Mouse (Mus musculus): ENCODE measurements around the gene Olfr323. TPM values are rescaled to one million over a fixed set of nuclear protein-coding genes. Genes with fewer than 3 reads are reported as not detected.
A peak's percentile ranks its signal among the peaks of the same experiment; 100 is the strongest.

Olfr323 gene
- total RNA-seq (2014; rRNA removed; ENCODE audit: low replicate concordance) (not detected in 2 replicates), polyA plus RNA-seq (2015; fragmentation: Nextera tagmentation; extraction: Ambion mirVana) (not detected in 2 replicates)

DNA sequence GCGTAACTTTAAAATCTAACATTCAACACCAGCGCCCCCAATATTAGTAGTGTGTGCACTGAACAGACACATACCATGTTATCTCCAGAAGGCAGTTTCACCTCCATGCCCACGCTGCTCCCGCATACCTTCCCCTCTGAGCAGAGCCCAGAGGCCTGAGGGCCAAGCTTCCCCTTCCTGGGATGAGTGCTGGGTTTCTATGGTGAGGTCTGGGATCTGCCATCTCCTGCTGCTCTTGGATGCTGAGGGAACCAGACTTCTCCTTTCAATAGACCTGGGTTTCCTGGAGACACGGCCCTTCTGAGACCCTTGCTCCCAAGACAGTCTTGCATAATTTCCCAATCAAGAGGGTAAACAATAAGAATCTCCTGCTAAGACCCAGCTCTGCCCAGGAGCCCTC, at the start of gene Olfr323:
Olfr323 (minus strand) TSS at position 101 of the 400 bp plus-strand sequence.
- no peak within 1 kb of the TSS for H3K27ac ChIP-seq (ENCODE audit: low read depth)
- H3K4me2 ChIP-seq (ENCODE audit: low read depth, low read length): no peak within 1 kb of the TSS
- H3K36me3 ChIP-seq (replicated peaks; ENCODE audit: control insufficient read depth, insufficient read depth, low read length): no peaks in the 10 kb centered on the region
- H3K27me3 ChIP-seq (ENCODE audit: control insufficient read depth, insufficient read depth, low read length): no peaks in the 10 kb centered on the region
- H3K9me3 ChIP-seq (replicated peaks; ENCODE audit: control insufficient read depth, low read length): no peaks in the 10 kb centered on the region
- no peak for TF ChIP-seq EP300 (IDR thresholded peaks at IDR 0.05; ENCODE audit: low read depth)
- TF ChIP-seq CTCF (IDR thresholded peaks at IDR 0.05; ENCODE audit: low read depth): no peak
- DNase-seq (ENCODE audit: low spot score): no peak
- WGBS: 68% methylated on average over 5 of the region's 5 CpGs
- no peak for ATAC-seq (ENCODE audit: insufficient read depth, low read depth)
- H3K4me1 ChIP-seq (ENCODE audit: control insufficient read depth, insufficient read depth): no peaks in the 10 kb centered on the region
- H3K4me3 ChIP-seq (ENCODE audit: low read depth, low read length): no peak within 1 kb of the TSS
- no peak within 1 kb of the TSS for H3K9ac ChIP-seq (replicated peaks; ENCODE audit: low read depth, low read length)

DNA sequence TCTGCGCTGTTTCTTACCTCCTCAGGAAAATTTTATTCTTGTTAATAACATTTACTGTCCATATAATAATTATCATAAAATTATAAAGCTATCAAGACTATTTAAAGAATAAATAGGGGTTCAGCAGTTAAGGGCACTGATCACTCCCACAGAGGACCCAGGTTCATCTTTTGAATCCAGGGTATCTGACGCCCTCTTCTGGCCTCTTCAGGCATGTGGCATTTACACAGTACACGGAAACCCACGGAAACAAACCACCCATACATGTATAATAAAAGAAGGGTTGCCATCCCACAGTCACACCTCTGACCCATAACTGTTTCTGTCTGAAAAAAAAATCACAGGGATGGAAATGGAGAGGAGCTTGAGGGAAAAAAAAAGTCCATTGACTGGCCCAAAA, 41.5 kb upstream of the Olfr323 start:
- H3K9me3 ChIP-seq (replicated peaks; ENCODE audit: control insufficient read depth, low read length): no peaks in the 10 kb centered on the region
- WGBS: 46% methylated on average over 4 of the region's 4 CpGs
- H3K27me3 ChIP-seq (ENCODE audit: control insufficient read depth, insufficient read depth, low read length): no peaks in the 10 kb centered on the region
- TF ChIP-seq CTCF (IDR thresholded peaks at IDR 0.05; ENCODE audit: low read depth) (no peak), EP300 (IDR thresholded peaks at IDR 0.05; ENCODE audit: low read depth) (no peak)
- ATAC-seq (ENCODE audit: insufficient read depth, low read depth): no peak
- H3K4me3 ChIP-seq (ENCODE audit: low read depth, low read length): no peak overlapping the region
- H3K4me2 ChIP-seq (ENCODE audit: low read depth, low read length): no peak overlapping the region
- no peak for DNase-seq (ENCODE audit: low spot score)
- no peak overlapping the region for H3K27ac ChIP-seq (ENCODE audit: low read depth)
- no peaks in the 10 kb centered on the region for H3K36me3 ChIP-seq (replicated peaks; ENCODE audit: control insufficient read depth, insufficient read depth, low read length)
- H3K9ac ChIP-seq (replicated peaks; ENCODE audit: low read depth, low read length): no peak overlapping the region
- H3K4me1 ChIP-seq (ENCODE audit: control insufficient read depth, insufficient read depth): no peaks in the 10 kb centered on the region

DNA sequence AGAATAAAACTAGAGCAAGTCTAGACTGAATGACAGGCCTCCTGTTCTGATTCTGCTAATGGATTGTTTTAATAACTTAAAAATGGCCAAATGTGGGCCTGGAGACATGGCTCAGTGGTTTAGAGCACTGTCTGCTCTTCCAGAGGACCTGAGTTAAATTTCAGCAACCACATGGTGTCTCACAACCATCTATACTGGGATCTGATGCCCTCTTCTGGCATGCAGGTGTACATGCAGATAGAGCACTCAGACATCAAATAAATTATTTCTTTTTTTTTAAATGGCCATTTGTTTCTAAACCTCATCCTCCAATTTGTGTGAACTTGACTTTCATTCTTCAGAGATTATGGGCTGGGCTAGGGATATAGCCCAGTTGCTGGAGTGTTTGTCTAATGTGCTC, 39.0 kb upstream of the Olfr323 start:
- no peaks in the 10 kb centered on the region for H3K27me3 ChIP-seq (ENCODE audit: control insufficient read depth, insufficient read depth, low read length)
- no peaks in the 10 kb centered on the region for H3K9me3 ChIP-seq (replicated peaks; ENCODE audit: control insufficient read depth, low read length)
- no peak overlapping the region for H3K4me3 ChIP-seq (ENCODE audit: low read depth, low read length)
- TF ChIP-seq CTCF (IDR thresholded peaks at IDR 0.05; ENCODE audit: low read depth): no peak
- no peak for TF ChIP-seq EP300 (IDR thresholded peaks at IDR 0.05; ENCODE audit: low read depth)
- no peak for DNase-seq (ENCODE audit: low spot score)
- H3K4me2 ChIP-seq (ENCODE audit: low read depth, low read length): no peak overlapping the region
- H3K27ac ChIP-seq (ENCODE audit: low read depth): no peak overlapping the region
- no peak overlapping the region for H3K9ac ChIP-seq (replicated peaks; ENCODE audit: low read depth, low read length)
- no peaks in the 10 kb centered on the region for H3K4me1 ChIP-seq (ENCODE audit: control insufficient read depth, insufficient read depth)
- no peaks in the 10 kb centered on the region for H3K36me3 ChIP-seq (replicated peaks; ENCODE audit: control insufficient read depth, insufficient read depth, low read length)
- ATAC-seq (ENCODE audit: insufficient read depth, low read depth): no peak

DNA sequence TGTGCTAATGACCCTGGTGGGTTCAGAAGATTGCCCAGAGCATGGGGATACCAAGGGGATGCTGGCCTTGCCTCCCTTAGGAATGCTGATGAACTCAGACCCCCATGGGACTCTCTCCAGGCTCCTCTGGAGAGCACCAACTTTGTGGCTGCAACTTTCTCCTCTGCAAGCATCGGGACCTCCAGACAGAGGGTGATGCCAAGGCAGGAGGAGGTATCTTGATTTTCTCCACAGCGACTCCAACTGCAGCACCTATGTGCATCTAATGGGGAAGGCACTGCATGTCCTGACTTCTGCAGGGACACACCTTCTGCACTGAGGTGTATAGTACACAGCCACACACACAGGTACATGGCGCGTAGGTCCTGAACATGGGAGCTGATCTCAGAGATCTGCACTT, 28.3 kb upstream of the Olfr323 start, which contains the start of gene Olfr322:
Olfr322 (plus strand) TSS at position 187 of the 400 bp plus-strand sequence.
- H3K9me3 ChIP-seq (replicated peaks; ENCODE audit: control insufficient read depth, low read length): no peaks in the 10 kb centered on the region
- H3K4me2 ChIP-seq (ENCODE audit: low read depth, low read length): no peak within 1 kb of the TSS
- no peak for TF ChIP-seq EP300 (IDR thresholded peaks at IDR 0.05; ENCODE audit: low read depth)
- no peak for TF ChIP-seq CTCF (IDR thresholded peaks at IDR 0.05; ENCODE audit: low read depth)
- DNase-seq (ENCODE audit: low spot score) (no peak), ATAC-seq (ENCODE audit: insufficient read depth, low read depth) (no peak)
- H3K36me3 ChIP-seq (replicated peaks; ENCODE audit: control insufficient read depth, insufficient read depth, low read length): no peaks in the 10 kb centered on the region
- no peaks in the 10 kb centered on the region for H3K4me1 ChIP-seq (ENCODE audit: control insufficient read depth, insufficient read depth)
- no peak within 1 kb of the TSS for H3K4me3 ChIP-seq (ENCODE audit: low read depth, low read length)
- H3K9ac ChIP-seq (replicated peaks; ENCODE audit: low read depth, low read length): no peak within 1 kb of the TSS
- WGBS: 80% methylated on average over 4 of the region's 4 CpGs
- no peaks in the 10 kb centered on the region for H3K27me3 ChIP-seq (ENCODE audit: control insufficient read depth, insufficient read depth, low read length)
- no peak within 1 kb of the TSS for H3K27ac ChIP-seq (ENCODE audit: low read depth)

DNA sequence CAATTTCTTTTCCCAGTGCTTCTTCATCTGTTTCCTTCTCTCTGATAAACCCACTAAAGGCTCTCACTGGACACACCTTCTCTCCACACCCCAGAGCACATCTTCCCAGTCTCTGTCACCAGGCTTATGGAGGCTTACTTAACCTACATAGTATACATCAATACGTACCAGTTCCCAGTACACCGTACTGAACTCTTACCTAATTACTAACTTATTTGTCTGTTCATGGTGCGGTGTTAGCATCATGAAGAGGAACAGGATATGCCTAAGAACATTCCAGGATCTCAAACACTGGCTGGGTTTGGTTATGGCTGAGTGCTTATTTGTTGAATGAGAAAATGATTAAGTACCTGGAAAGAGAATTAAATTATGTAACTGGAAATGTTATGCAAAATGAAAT, 24.9 kb upstream of the Olfr323 start:
- Histone ChIP-seq H3K9ac (replicated peaks; ENCODE audit: low read depth, low read length) (no peak overlapping the region), H3K4me2 (ENCODE audit: low read depth, low read length) (no peak overlapping the region), H3K27ac (ENCODE audit: low read depth) (no peak overlapping the region), H3K4me3 (ENCODE audit: low read depth, low read length) (no peak overlapping the region), H3K9me3 (replicated peaks; ENCODE audit: control insufficient read depth, low read length) (no peaks in the 10 kb centered on the region), H3K4me1 (ENCODE audit: control insufficient read depth, insufficient read depth) (no peaks in the 10 kb centered on the region), H3K36me3 (replicated peaks; ENCODE audit: control insufficient read depth, insufficient read depth, low read length) (no peaks in the 10 kb centered on the region), H3K27me3 (ENCODE audit: control insufficient read depth, insufficient read depth, low read length) (no peaks in the 10 kb centered on the region)
- ATAC-seq (ENCODE audit: insufficient read depth, low read depth) (no peak), DNase-seq (ENCODE audit: low spot score) (no peak)
- 84% methylated on average over 3 of the region's 3 CpGs for WGBS
- TF ChIP-seq CTCF (IDR thresholded peaks at IDR 0.05; ENCODE audit: low read depth) (no peak), EP300 (IDR thresholded peaks at IDR 0.05; ENCODE audit: low read depth) (no peak)

DNA sequence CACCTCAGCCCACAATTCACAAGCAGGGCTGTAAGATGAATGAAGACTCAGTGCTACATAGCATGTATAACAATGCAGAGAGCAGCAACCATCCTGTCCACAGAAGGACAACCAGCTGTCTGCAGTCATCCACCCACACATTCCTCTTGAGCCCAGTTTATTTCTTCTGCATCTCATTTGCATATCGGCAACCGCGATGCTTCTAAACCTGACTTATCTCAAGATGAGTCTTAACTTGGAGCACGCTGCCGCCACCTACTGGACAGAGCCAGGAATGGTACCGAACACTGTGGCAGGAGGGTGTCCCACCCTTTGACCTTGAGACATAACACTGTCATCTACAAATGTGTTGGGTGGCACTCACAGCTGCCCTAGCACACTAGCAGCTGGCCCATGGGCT, 13.0 kb upstream of the Olfr323 start:
- Histone ChIP-seq H3K9me3 (replicated peaks; ENCODE audit: control insufficient read depth, low read length) (no peaks in the 10 kb centered on the region), H3K27me3 (ENCODE audit: control insufficient read depth, insufficient read depth, low read length) (peaks cover 28% of the 10 kb centered on the region), H3K36me3 (replicated peaks; ENCODE audit: control insufficient read depth, insufficient read depth, low read length) (no peaks in the 10 kb centered on the region), H3K27ac (ENCODE audit: low read depth) (no peak overlapping the region), H3K9ac (replicated peaks; ENCODE audit: low read depth, low read length) (no peak overlapping the region), H3K4me2 (ENCODE audit: low read depth, low read length) (no peak overlapping the region), H3K4me3 (ENCODE audit: low read depth, low read length) (no peak overlapping the region), H3K4me1 (ENCODE audit: control insufficient read depth, insufficient read depth) (0 out of 2 replicates have a peak, but pooled peaks cover 7% of the 10 kb centered on the region)
- peak; percentile 41 for TF ChIP-seq CTCF (IDR thresholded peaks at IDR 0.05; ENCODE audit: low read depth)
- no peak for TF ChIP-seq EP300 (IDR thresholded peaks at IDR 0.05; ENCODE audit: low read depth)
- WGBS: 27% methylated on average over 6 of the region's 6 CpGs
- ATAC-seq (ENCODE audit: insufficient read depth, low read depth) (no peak), DNase-seq (ENCODE audit: low spot score) (no peak)

Measured in heart, postnatal 0 days (tissue).